Mouse (Mus musculus) MEL (cell line): Measurements from ENCODE around the gene Tomm40l. TPM values are rescaled to one million over a fixed set of nuclear protein-coding genes. Genes with fewer than 3 reads are reported as not detected.

ENCODE experiments used
- DNase-seq: peaks from one replicate; pipeline ENCODE4 v3.0.0; 2011; ENCODE audit warnings: low read depth, low spot score
- H3K27ac ChIP-seq: 2 replicates; pipeline ENCODE4 v1.5.1; 2012; ENCODE audit warnings: low read depth, mild to moderate bottlenecking, control low read depth, low read length, moderate library complexity; ENCODE audit not compliant: control insufficient read depth
- H3K27me3 ChIP-seq, 2 experiments: fragments of 150-350 bp in 1 of 2; sonication (generic) in 1 of 2; 2 replicates each; pipeline ENCODE4 v1.6.1; 2012; ENCODE audit warnings: low read length in 2 of 2, mild to moderate bottlenecking in 2 of 2, improper control_type of control experiment in 1 of 2, moderate library complexity in 1 of 2; ENCODE audit not compliant: insufficient read depth in 2 of 2, control insufficient read depth in 1 of 2
- H3K36me3 ChIP-seq, 2 experiments: 2 replicates each; pipeline ENCODE4 v1.6.1; 2012 to 2014; ENCODE audit warnings: low read length in 2 of 2, improper control_type of control experiment in 1 of 2, inconsistent platforms in 1 of 2, mild to moderate bottlenecking in 1 of 2; ENCODE audit not compliant: insufficient read depth in 2 of 2, control insufficient read depth in 1 of 2
- H3K4me1 ChIP-seq, 2 experiments: fragments of 150-350 bp in 1 of 2; sonication (generic) in 1 of 2; 2 replicates each; pipeline ENCODE4 v1.6.1; 2012; ENCODE audit warnings: low read length in 2 of 2, improper control_type of control experiment in 1 of 2, mild to moderate bottlenecking in 1 of 2; ENCODE audit not compliant: insufficient read depth in 2 of 2, control insufficient read depth in 1 of 2
- H3K4me3 ChIP-seq, 2 experiments: fragments of 150-350 bp in 1 of 2; sonication (generic) in 1 of 2; 2 replicates each; pipeline ENCODE4 v1.5.1; 2012; ENCODE audit warnings: low read depth in 2 of 2, low read length in 2 of 2, mild to moderate bottlenecking in 2 of 2, moderate library complexity in 2 of 2, control low read depth in 1 of 2, improper control_type of control experiment in 1 of 2; ENCODE audit not compliant: control insufficient read depth in 1 of 2, insufficient read depth in 1 of 2
- H3K79me2 ChIP-seq: 2 replicates; pipeline ENCODE4 v1.6.1; 2012; ENCODE audit warnings: mild to moderate bottlenecking, low read length, moderate library complexity; ENCODE audit not compliant: control insufficient read depth, poor library complexity, insufficient read depth
- H3K9ac ChIP-seq: 2 replicates; pipeline ENCODE4 v1.6.1; 2012; ENCODE audit warnings: low read depth, mild to moderate bottlenecking, control low read depth, low read length, moderate library complexity; ENCODE audit not compliant: control insufficient read depth, poor library complexity, severe bottlenecking
- H3K9me3 ChIP-seq: fragments of 150-350 bp; sonication (generic); replicated peaks from 2 replicates; pipeline ENCODE4 v1.6.1; 2012; ENCODE audit warnings: mild to moderate bottlenecking, low read length, improper control_type of control experiment, moderate library complexity; ENCODE audit not compliant: insufficient read depth
- CHD2 ChIP-seq: IDR thresholded peaks from 2 replicates; pipeline ENCODE4 v1.6.1; 2011; ENCODE audit warnings: low read length, improper control_type of control experiment
- CTCF ChIP-seq, 3 experiments: IDR thresholded peaks in 2 of 3; conservative IDR thresholded peaks in 1 of 3; 2 replicates each; pipeline ENCODE4 v1.5.1; 2011 to 2012; ENCODE audit warnings: low read length in 3 of 3, low read depth in 2 of 3, mild to moderate bottlenecking in 2 of 3, improper control_type of control experiment in 1 of 3, inconsistent platforms in 1 of 3, mixed read lengths in 1 of 3, moderate library complexity in 1 of 3; ENCODE audit not compliant: control insufficient read depth in 1 of 3, insufficient read depth in 1 of 3, poor library complexity in 1 of 3, severe bottlenecking in 1 of 3
- E2F4 ChIP-seq: IDR thresholded peaks from 2 replicates; pipeline ENCODE4 v1.6.1; 2011; ENCODE audit warnings: low read depth, low read length, improper control_type of control experiment, borderline replicate concordance
- ELF1 ChIP-seq: IDR thresholded peaks from 2 replicates; pipeline ENCODE4 v1.6.1; 2014; ENCODE audit warnings: low read depth, mild to moderate bottlenecking, inconsistent platforms, low read length, improper control_type of control experiment, moderate library complexity
- ETS1 ChIP-seq: IDR thresholded peaks from 2 replicates; pipeline ENCODE4 v1.6.1; 2012; ENCODE audit warnings: low read depth, mild to moderate bottlenecking, inconsistent platforms, low read length, improper control_type of control experiment, moderate library complexity
- JUND ChIP-seq: IDR thresholded peaks from 2 replicates; pipeline ENCODE4 v1.6.1; 2011; ENCODE audit warnings: low read depth, mild to moderate bottlenecking, improper control_type of control experiment, low read length
- MAFK ChIP-seq: IDR thresholded peaks from 2 replicates; pipeline ENCODE4 v1.6.1; 2011; ENCODE audit warnings: low read depth, mild to moderate bottlenecking, low read length, improper control_type of control experiment, borderline replicate concordance
- MEF2A ChIP-seq: IDR thresholded peaks from 2 replicates; pipeline ENCODE4 v1.6.1; 2014; ENCODE audit warnings: low read depth, mild to moderate bottlenecking, inconsistent platforms, low read length, improper control_type of control experiment; ENCODE audit not compliant: poor library complexity, insufficient replicate concordance, severe bottlenecking; ENCODE audit errors: extremely low read depth
- MYB ChIP-seq: IDR thresholded peaks from 2 replicates; pipeline ENCODE4 v1.6.1; 2011; ENCODE audit warnings: mild to moderate bottlenecking, low read depth, low read length, improper control_type of control experiment
- NELFE ChIP-seq: IDR thresholded peaks from 2 replicates; pipeline ENCODE4 v1.6.1; 2011; ENCODE audit warnings: low read depth, low read length, improper control_type of control experiment
- POLR2A ChIP-seq, 2 experiments: IDR thresholded peaks; 2 replicates each; pipeline ENCODE4 v1.6.1; 2011 to 2012; ENCODE audit warnings: low read length in 2 of 2, mild to moderate bottlenecking in 2 of 2, control low read depth in 1 of 2, improper control_type of control experiment in 1 of 2, low read depth in 1 of 2, moderate library complexity in 1 of 2; ENCODE audit not compliant: control insufficient read depth in 1 of 2, insufficient read depth in 1 of 2, poor library complexity in 1 of 2
- RCOR1 ChIP-seq: IDR thresholded peaks from 2 replicates; pipeline ENCODE4 v1.6.1; 2012; ENCODE audit warnings: low read depth, mild to moderate bottlenecking, inconsistent platforms, low read length, improper control_type of control experiment
- SMC3 ChIP-seq: IDR thresholded peaks from 2 replicates; pipeline ENCODE4 v1.6.1; 2011; ENCODE audit warnings: low read depth, low read length, improper control_type of control experiment
- UBTF ChIP-seq: IDR thresholded peaks from 2 replicates; pipeline ENCODE4 v1.6.1; 2012; ENCODE audit warnings: low read depth, mild to moderate bottlenecking, inconsistent platforms, low read length, improper control_type of control experiment, moderate library complexity, borderline replicate concordance; ENCODE audit not compliant: insufficient read depth
- ZC3H11A ChIP-seq: IDR thresholded peaks from 2 replicates; pipeline ENCODE4 v1.6.1; 2012; ENCODE audit warnings: low read depth, mild to moderate bottlenecking, inconsistent platforms, low read length, improper control_type of control experiment
- ZMIZ1 ChIP-seq: IDR thresholded peaks from 2 replicates; pipeline ENCODE4 v1.6.1; 2012; ENCODE audit warnings: low read depth, mild to moderate bottlenecking, inconsistent platforms, low read length, improper control_type of control experiment, moderate library complexity
- ZNF384 ChIP-seq: IDR thresholded peaks from 2 replicates; pipeline ENCODE4 v1.6.1; 2012; ENCODE audit warnings: low read depth, mild to moderate bottlenecking, inconsistent platforms, low read length, improper control_type of control experiment
- polyA plus RNA-seq, 2 experiments: library from polyadenylated mRNA; stranded (reverse) in 1 of 2; unstranded in 1 of 2; fragments of >175 nt in 1 of 2; fragments of >200 nt in 1 of 2; gene quantifications; 2 replicates each; pipeline versions ENCODE4 v1.2.1 to v1.2.4; 2012; ENCODE audit warnings: low replicate concordance in 2 of 2, low read depth in 1 of 2; ENCODE audit not compliant: insufficient read length in 2 of 2, insufficient read depth in 1 of 2, missing spikeins in 1 of 2
- total RNA-seq: library from RNA; depleted of rRNA; stranded (reverse); fragments of 300-350 nt; gene quantifications from 2 replicates; pipeline ENCODE4 v1.2.3, GENCODE M21; 2012

The Tomm40l gene
- total and polyA plus RNA-seq, 3 experiments = 40.7 to 43.4 TPM; not detected in 1

DNA sequence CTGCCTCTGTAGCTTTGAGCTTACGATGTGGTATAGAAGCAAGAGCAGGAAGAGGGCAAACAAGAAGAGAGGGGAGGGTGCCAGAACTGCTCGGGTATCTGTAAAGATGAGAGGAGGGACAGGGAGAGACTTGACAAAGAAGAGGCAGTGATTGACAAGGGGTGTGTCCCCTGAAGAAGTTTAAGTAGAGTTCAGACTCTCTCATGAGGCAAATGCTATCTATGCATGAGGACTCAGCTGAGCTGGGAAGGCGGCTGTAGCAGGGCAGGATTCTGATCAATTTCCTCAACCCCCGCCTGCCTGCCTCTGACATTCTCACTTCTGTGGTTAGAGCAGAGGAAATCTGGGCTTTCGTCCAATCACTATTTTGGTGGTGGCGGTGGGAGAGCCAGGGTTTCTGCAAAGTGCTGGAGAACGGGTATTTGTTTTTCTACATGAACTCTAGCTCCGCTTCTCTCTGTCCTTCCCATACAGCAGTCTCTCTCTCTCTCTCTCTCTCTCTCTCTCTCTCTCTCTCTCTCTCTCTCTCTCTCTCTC lies 40.3 kb upstream of the Tomm40l start:
- peak; percentile 62 for DNase-seq
- Histone ChIP-seq H3K4me3 (no peak overlapping the region), H3K27ac (no peak overlapping the region)

DNA sequence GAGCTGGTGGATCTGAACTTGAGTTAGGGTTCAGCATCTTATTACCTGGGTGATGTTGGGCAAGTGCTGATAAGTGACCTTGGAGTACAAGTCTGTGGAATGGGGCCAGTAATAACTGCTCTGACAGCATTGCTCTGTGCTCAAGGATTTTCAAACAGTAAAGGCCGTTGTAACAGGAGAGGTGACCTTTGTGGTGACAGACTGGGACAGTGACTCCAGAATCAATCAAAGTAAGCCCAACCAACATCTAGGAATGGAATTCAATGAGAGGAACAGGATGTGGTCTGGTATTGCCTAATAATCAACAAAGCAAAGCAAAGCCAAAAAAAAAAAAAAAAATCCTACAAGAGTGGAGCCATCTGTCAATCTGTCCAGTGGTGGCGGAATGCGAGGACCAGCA lies 38.0 kb upstream of the Tomm40l start:
- Histone ChIP-seq H3K4me3 (no peak overlapping the region), H3K4me1 (peaks cover 0 to 6% of the 10 kb centered on the region in 2 experiments; a peak in 1 of 4 replicates), H3K9ac (no peak overlapping the region), H3K79me2 (no peaks in the 10 kb centered on the region), H3K27ac (no peak overlapping the region), H3K9me3 (no peaks in the 10 kb centered on the region), H3K27me3 (peaks cover 0 to 2% of the 10 kb centered on the region in 2 experiments; a peak in 3 of 4 replicates), H3K36me3 (peaks cover 0 to 3% of the 10 kb centered on the region in 2 experiments; a peak in 2 of 4 replicates)
- TF ChIP-seq CHD2 (no peak), RCOR1 (no peak), ZNF384 (no peak), NELFE (no peak), ELF1 (no peak), ZMIZ1 (no peak)
- DNase-seq = no peak

More for the DNA sequence above, 40.3 kb upstream of the Tomm40l start:
- no peaks in the 10 kb centered on the region for H3K79me2 ChIP-seq
- TF ChIP-seq RCOR1 (peak; percentile 92), MYB (no peak), JUND (0 out of 2 replicates have a peak, but pooled peaks have one; percentile 71)
- TF ChIP-seq, all 39 proteins: peak for 2
- H3K9ac ChIP-seq = no peak overlapping the region
- no peaks in the 10 kb centered on the region for H3K9me3 ChIP-seq
- peaks cover 0 to 2% of the 10 kb centered on the region in 2 experiments; a peak in 3 of 4 replicates for H3K27me3 ChIP-seq
- H3K36me3 ChIP-seq = peaks cover 0 to 9% of the 10 kb centered on the region in 2 experiments; a peak in 2 of 4 replicates
- H3K4me1 ChIP-seq = peaks cover 4 to 17% of the 10 kb centered on the region in 2 experiments; a peak in 3 of 4 replicates

DNA sequence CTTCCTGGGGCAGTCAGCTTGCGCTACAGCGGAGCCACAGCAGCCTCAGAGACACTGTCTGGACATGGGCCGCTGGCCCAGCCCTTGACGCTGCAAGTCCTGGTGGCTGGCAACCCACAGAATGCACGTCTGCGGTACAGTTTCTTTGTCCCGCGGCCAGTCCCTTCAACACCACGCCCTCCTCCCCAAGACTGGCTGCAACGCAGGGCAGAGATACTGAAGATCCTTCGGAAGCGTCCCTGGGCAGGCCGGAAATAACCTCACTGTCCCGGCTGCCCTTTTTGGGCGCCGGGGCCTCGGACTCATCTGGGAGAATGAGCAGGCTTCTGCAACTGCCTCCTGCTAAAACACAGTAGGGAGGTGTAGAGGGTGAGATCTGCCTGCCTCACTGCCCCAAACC lies 36.6 kb upstream of the Tomm40l start:
- no peak overlapping the region for H3K9ac ChIP-seq

More for the DNA sequence above, 36.6 kb upstream of the Tomm40l start:
- Histone ChIP-seq H3K79me2 (no peaks in the 10 kb centered on the region), H3K36me3 (peaks cover 0 to 3% of the 10 kb centered on the region in 2 experiments; a peak in 2 of 4 replicates), H3K27me3 (peaks cover 0 to 3% of the 10 kb centered on the region in 2 experiments; a peak in 3 of 4 replicates), H3K4me3 (no peak overlapping the region), H3K9me3 (no peaks in the 10 kb centered on the region), H3K4me1 (peaks cover 0 to 6% of the 10 kb centered on the region in 2 experiments; a peak in 1 of 4 replicates), H3K27ac (no peak overlapping the region)
- DNase-seq = no peak
- TF ChIP-seq POLR2A (IDR thresholded peaks at IDR 0.05; ENCODE audit: control insufficient read depth in 1 of 2, insufficient read depth in 1 of 2, low read depth in 1 of 2, low read length in 2 of 2, poor library complexity in 1 of 2) (no peak), NELFE (no peak), UBTF (no peak), CTCF (IDR thresholded peaks at IDR 0.05 in 2 of 3, conservative IDR thresholded peaks at IDR 0.05 in 1 of 3; ENCODE audit: control insufficient read depth in 1 of 3, insufficient read depth in 1 of 3, low read depth in 2 of 3, low read length in 3 of 3, poor library complexity in 1 of 3, severe bottlenecking in 1 of 3) (no peak), ZMIZ1 (no peak), MEF2A (no peak), SMC3 (no peak), E2F4 (no peak), ZC3H11A (no peak), CHD2 (no peak), ETS1 (no peak), MAFK (no peak)
